Comparison of ENCODE assay signal across 18 mouse cellular contexts in genomic region chr15:59744411-59744931, GRCm38 (mm10).
DNase-seq lines count a peak whose midpoint lies in the region; ATAC-seq lines count a peak whose summit lies in the region.
"Had no signal": no experiment of that assay in that cellular context is flagged by ENCODE, and none has a peak within 500 bp of the region (broad histone marks: within the 10 kb centered on the region; RNA-seq: fewer than 3 reads in every experiment).

No protein-coding gene starts in this region.

- no peaks in the 10 kb centered on the region for H3K27me3 ChIP-seq in liver, embryonic 16.5 days (ENCODE audit: control insufficient read depth, insufficient read depth, low read depth, low read length)
- H3K27me3 ChIP-seq in liver, embryonic 12.5 days (replicated peaks): no peaks in the 10 kb centered on the region
- no peaks in the 10 kb centered on the region for H3K27me3 ChIP-seq in forebrain, embryonic 15.5 days
- H3K27me3 ChIP-seq: heart, embryonic 15.5 days; hindbrain, embryonic 13.5 days had no signal

- 30% methylated on average over 5 of the region's 5 CpGs for WGBS in liver, embryonic 16.5 days (ENCODE audit: insufficient replicate concordance)
- WGBS in liver, embryonic 12.5 days (ENCODE audit: insufficient replicate concordance): 32% methylated on average over 5 of the region's 5 CpGs
- WGBS in forebrain, embryonic 15.5 days: 64% methylated on average over 5 of the region's 5 CpGs

- no peak overlapping the region for H3K4me2 ChIP-seq in liver, embryonic 16.5 days (ENCODE audit: low read depth, low read length)
- no peak overlapping the region for H3K4me2 ChIP-seq in liver, embryonic 12.5 days
- H3K4me2 ChIP-seq in forebrain, embryonic 15.5 days (replicated peaks): no peak overlapping the region
- H3K4me2 ChIP-seq: heart, embryonic 15.5 days; hindbrain, embryonic 13.5 days had no signal

- no peaks in the 10 kb centered on the region for H3K36me3 ChIP-seq in liver, embryonic 16.5 days (ENCODE audit: control insufficient read depth, insufficient read depth)
- H3K36me3 ChIP-seq in liver, embryonic 12.5 days: no peaks in the 10 kb centered on the region
- no peaks in the 10 kb centered on the region for H3K36me3 ChIP-seq in forebrain, embryonic 15.5 days
- H3K36me3 ChIP-seq: embryonic facial prominence, embryonic 10.5 days; heart, embryonic 15.5 days; hindbrain, embryonic 13.5 days; midbrain, embryonic 10.5 days had no signal

- H3K9me3 ChIP-seq in liver, embryonic 16.5 days (replicated peaks; ENCODE audit: control insufficient read depth, low read length): no peaks in the 10 kb centered on the region
- H3K9me3 ChIP-seq in liver, embryonic 12.5 days (replicated peaks): no peaks in the 10 kb centered on the region
- H3K9me3 ChIP-seq in forebrain, embryonic 15.5 days: no peaks in the 10 kb centered on the region
- H3K9me3 ChIP-seq: embryonic facial prominence, embryonic 10.5 days; heart, embryonic 15.5 days; hindbrain, embryonic 13.5 days; midbrain, embryonic 10.5 days had no signal

- no peak overlapping the region for H3K4me3 ChIP-seq in liver, embryonic 16.5 days (ENCODE audit: low read depth, low read length)
- H3K4me3 ChIP-seq in liver, embryonic 12.5 days: no peak overlapping the region
- no peak overlapping the region for H3K4me3 ChIP-seq in brown adipose tissue, adult 24 weeks (ENCODE audit: insufficient read depth, low read depth, low read length)
- no peak overlapping the region for H3K4me3 ChIP-seq in forebrain, embryonic 15.5 days
- H3K4me3 ChIP-seq: embryonic facial prominence, embryonic 10.5 days; erythroblast, embryonic 14.5 days; heart, embryonic 15.5 days; hindbrain, embryonic 13.5 days; midbrain, embryonic 10.5 days had no signal

- no peak overlapping the region for H3K9ac ChIP-seq in liver, embryonic 16.5 days (ENCODE audit: low read depth, low read length)
- H3K9ac ChIP-seq in liver, embryonic 12.5 days: no peak overlapping the region
- no peak overlapping the region for H3K9ac ChIP-seq in forebrain, embryonic 15.5 days (replicated peaks)
- H3K9ac ChIP-seq: heart, embryonic 15.5 days; hindbrain, embryonic 13.5 days had no signal

- intact Hi-C loops in heart, postnatal 10 days (cut with DNase I): no loop called here

- H3K4me1 ChIP-seq in liver, embryonic 16.5 days (ENCODE audit: control insufficient read depth, low read depth, low read length): peaks cover 4% of the 10 kb centered on the region
- H3K4me1 ChIP-seq in liver, embryonic 12.5 days: peaks cover 6% of the 10 kb centered on the region; the same call in 1 of the 2 replicates
- 0 out of 2 replicates have a peak, but pooled peaks cover 2% of the 10 kb centered on the region for H3K4me1 ChIP-seq in brown adipose tissue, adult 24 weeks (ENCODE audit: control insufficient read depth, insufficient read depth, insufficient read length, low read length)
- H3K4me1 ChIP-seq in forebrain, embryonic 15.5 days: no peaks in the 10 kb centered on the region
- H3K4me1 ChIP-seq: embryonic facial prominence, embryonic 10.5 days; hindbrain, embryonic 13.5 days had no signal

- peak; percentile 60 for ATAC-seq in liver, embryonic 16.5 days (ENCODE audit: low read depth)
- ATAC-seq in liver, embryonic 12.5 days: no peak
- ATAC-seq in forebrain, embryonic 15.5 days (replicated peaks): no peak
- ATAC-seq: intestine, postnatal 0 days had no signal

- no peak overlapping the region for H3K27ac ChIP-seq in liver, embryonic 16.5 days (ENCODE audit: low read length)
- H3K27ac ChIP-seq in liver, embryonic 12.5 days: no peak overlapping the region
- H3K27ac ChIP-seq in brown adipose tissue, adult 24 weeks (replicated peaks; ENCODE audit: low read depth, low read length): 0 out of 2 replicates have a peak overlapping the region, but pooled peaks have one; percentile 31
- no peak overlapping the region for H3K27ac ChIP-seq in forebrain, embryonic 15.5 days (replicated peaks)
- H3K27ac ChIP-seq: embryonic facial prominence, embryonic 10.5 days; heart, embryonic 15.5 days; hindbrain, embryonic 13.5 days; midbrain, embryonic 10.5 days had no signal

- DNase-seq in heart, adult 8-10 months (ENCODE audit: low spot score): peak; percentile 22
- DNase-seq in heart, postnatal 10 days: no peak
- DNase-seq in monocyte, adult 2 months (ENCODE audit: low read depth in 1 of 2, low spot score in 2 of 2): peak; percentile 60 to 62
- no peak for DNase-seq in gastrocnemius, adult 8-10 months (ENCODE audit: low spot score in 2 of 2)
- DNase-seq: cerebellum, adult 9-11 months; gastrocnemius, postnatal 25 days; kidney, postnatal 36 days; left cerebral cortex, postnatal 4 days had no signal

Comparison
In these comparisons a context has a peak if more than half of its experiments do, and no peak if none do; other contexts are left out.
1. DNase-seq: peak in heart, adult 8-10 months (single experiment) and monocyte, adult 2 months (2 of 2); none in heart, postnatal 10 days (0 of 2) and gastrocnemius, adult 8-10 months (0 of 2).